Mouse (Mus musculus): Measurements from ENCODE around the gene Vrk1. TPM values are rescaled to one million over a fixed set of nuclear protein-coding genes. Genes with fewer than 3 reads are reported as not detected.

The Vrk1 gene
- total and polyA plus RNA-seq, 2 experiments from 2014 or later, result 17.7 to 32.0 TPM

DNA sequence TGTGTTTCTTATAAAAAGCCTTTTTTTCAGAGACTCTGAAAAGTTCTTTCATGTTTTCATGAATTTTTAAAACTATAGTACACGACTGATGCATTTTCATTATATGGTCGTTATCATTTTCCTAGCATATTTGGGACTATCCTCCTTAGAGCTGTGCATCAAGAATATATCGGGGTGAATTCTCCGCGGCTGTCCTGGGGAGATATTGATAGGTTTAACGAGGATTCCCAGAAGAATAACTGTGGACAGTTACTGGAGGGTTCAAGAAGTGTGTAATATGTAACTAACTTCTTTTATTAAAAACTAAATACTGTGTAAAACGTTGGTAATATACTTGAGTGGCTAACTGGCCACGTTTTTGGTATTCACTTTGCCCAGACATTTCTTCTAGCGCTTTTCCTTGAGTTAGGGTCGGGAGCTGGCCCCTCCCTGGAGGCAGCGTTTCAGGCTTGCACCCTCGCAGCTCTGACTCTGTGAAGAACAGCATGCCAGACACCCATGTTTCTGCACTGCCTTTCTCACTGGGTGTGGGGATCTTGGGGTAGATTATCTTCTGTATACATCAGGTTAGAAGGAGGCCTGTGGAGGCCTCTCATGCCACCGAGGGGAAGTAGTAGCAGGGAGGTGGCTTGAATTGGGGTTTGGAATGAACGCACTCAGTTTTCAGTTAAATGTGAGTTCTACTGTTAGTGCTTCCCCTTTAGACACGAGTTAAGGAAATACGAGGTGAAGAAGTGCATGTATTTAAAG lies 16.5 kb downstream of the Vrk1 start:
- H3K4me1 ChIP-seq (ENCODE audit: insufficient read depth, low read length), result no peaks in the 10 kb centered on the region
- no peak overlapping the region for H3K9ac ChIP-seq (replicated peaks; ENCODE audit: low read length)
- H3K27ac ChIP-seq, result no peak overlapping the region
- ATAC-seq, result no peak
- TF ChIP-seq CTCF (IDR thresholded peaks at IDR 0.05; ENCODE audit: low read depth), result no peak
- WGBS, result 91% methylated on average over 16 of the region's 16 CpGs
- H3K36me3 ChIP-seq (ENCODE audit: insufficient read depth, low read length), result no peaks in the 10 kb centered on the region
- DNase-seq (ENCODE audit: low spot score), result no peak
- H3K4me2 ChIP-seq (ENCODE audit: low read depth, low read length), result no peak overlapping the region
- H3K9me3 ChIP-seq (ENCODE audit: low read length), result no peaks in the 10 kb centered on the region
- H3K27me3 ChIP-seq (ENCODE audit: insufficient read depth, low read length), result no peaks in the 10 kb centered on the region
- no peak overlapping the region for H3K4me3 ChIP-seq (ENCODE audit: low read length)

DNA sequence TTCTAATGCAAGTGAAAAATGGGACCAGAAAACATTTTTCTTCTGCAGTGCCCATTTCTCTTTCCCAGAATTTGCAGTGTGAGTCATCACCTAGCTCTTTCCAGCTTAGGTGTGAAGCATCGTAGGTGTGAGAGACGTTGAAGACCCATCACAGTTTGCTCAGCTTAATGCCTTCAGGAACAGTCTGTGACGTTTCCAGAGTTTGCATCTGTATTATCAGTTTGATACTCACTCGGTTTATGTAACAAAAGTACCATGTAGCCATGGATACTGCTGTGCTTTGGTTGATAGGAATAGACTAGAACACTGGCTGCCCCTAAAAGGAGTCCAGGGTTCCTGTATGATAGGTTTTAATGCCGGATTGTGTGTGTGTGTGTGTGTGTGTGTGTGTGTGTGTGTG lies 17.3 kb downstream of the Vrk1 start:
- Histone ChIP-seq H3K27me3 (ENCODE audit: insufficient read depth, low read length) (no peaks in the 10 kb centered on the region), H3K9me3 (ENCODE audit: low read length) (no peaks in the 10 kb centered on the region), H3K27ac (no peak overlapping the region), H3K36me3 (ENCODE audit: insufficient read depth, low read length) (no peaks in the 10 kb centered on the region), H3K9ac (replicated peaks; ENCODE audit: low read length) (no peak overlapping the region), H3K4me2 (ENCODE audit: low read depth, low read length) (no peak overlapping the region), H3K4me1 (ENCODE audit: insufficient read depth, low read length) (no peaks in the 10 kb centered on the region), H3K4me3 (ENCODE audit: low read length) (no peak overlapping the region)
- WGBS, result 93% methylated on average over 5 of the region's 5 CpGs
- DNase-seq (ENCODE audit: low spot score) (no peak), ATAC-seq (no peak)
- no peak for TF ChIP-seq CTCF (IDR thresholded peaks at IDR 0.05; ENCODE audit: low read depth)

DNA sequence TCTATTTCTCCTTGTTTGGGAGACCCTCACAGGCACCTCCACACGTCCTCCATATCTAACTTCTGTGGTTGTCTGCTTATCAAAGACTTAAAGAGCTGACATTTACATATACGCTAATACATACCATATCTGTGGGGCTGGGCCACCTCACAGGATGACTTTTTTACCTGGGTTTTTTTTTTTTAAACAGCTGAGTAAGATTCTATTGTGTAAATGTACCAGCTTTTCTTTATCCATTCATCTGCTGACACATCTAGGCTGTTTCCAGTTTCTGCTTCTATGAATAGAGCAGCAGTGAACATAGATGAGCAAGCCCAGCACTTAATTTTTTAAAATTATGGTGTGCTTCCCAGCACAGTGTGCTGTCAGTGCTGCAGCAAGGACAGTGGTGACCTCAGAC lies 19.6 kb downstream of the Vrk1 start:
- Histone ChIP-seq H3K4me2 (ENCODE audit: low read depth, low read length) (no peak overlapping the region), H3K4me3 (ENCODE audit: low read length) (no peak overlapping the region), H3K27me3 (ENCODE audit: insufficient read depth, low read length) (no peaks in the 10 kb centered on the region), H3K36me3 (ENCODE audit: insufficient read depth, low read length) (no peaks in the 10 kb centered on the region), H3K9me3 (ENCODE audit: low read length) (no peaks in the 10 kb centered on the region), H3K4me1 (ENCODE audit: insufficient read depth, low read length) (no peaks in the 10 kb centered on the region), H3K9ac (replicated peaks; ENCODE audit: low read length) (no peak overlapping the region), H3K27ac (no peak overlapping the region)
- TF ChIP-seq CTCF (IDR thresholded peaks at IDR 0.05; ENCODE audit: low read depth), result no peak
- 90% methylated on average over 2 of the region's 2 CpGs for WGBS
- ATAC-seq, result no peak
- DNase-seq (ENCODE audit: low spot score), result no peak

DNA sequence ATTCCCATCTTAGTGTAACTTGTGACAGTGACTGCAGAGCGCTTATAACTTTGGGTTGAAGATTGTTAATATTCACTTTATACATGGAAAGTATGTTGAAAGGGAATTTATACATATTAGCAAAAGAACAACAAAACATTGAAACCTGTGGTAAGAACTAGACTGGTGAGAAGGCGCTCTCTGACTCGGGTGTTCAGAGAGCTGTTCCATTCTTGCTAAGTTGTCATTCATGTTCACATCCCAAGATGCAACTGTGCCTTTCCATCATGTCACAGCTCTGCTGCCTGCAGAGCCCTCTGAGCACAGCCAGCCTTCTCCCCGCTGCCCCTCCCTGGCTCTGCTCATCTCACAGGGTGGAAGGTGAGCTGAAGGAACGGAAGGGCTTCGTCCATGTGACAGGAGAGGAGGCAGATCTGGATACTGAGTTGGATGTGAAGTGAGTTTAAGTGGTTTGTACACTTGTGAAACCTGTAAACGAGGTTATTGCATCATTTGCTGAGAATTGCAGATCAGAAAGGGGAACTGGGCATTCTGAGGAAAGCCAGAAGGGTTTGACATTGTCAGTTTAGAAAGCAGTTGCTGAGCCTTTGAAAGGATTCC lies 20.2 kb downstream of the Vrk1 start:
- no peak overlapping the region for H3K27ac ChIP-seq
- DNase-seq (ENCODE audit: low spot score) (no peak), ATAC-seq (no peak)
- no peaks in the 10 kb centered on the region for H3K36me3 ChIP-seq (ENCODE audit: insufficient read depth, low read length)
- no peaks in the 10 kb centered on the region for H3K27me3 ChIP-seq (ENCODE audit: insufficient read depth, low read length)
- WGBS, result 81% methylated on average over 7 of the region's 7 CpGs
- H3K4me3 ChIP-seq (ENCODE audit: low read length), result no peak overlapping the region
- no peak for TF ChIP-seq CTCF (IDR thresholded peaks at IDR 0.05; ENCODE audit: low read depth)
- no peak overlapping the region for H3K9ac ChIP-seq (replicated peaks; ENCODE audit: low read length)
- no peak overlapping the region for H3K4me2 ChIP-seq (ENCODE audit: low read depth, low read length)
- no peaks in the 10 kb centered on the region for H3K9me3 ChIP-seq (ENCODE audit: low read length)
- H3K4me1 ChIP-seq (ENCODE audit: insufficient read depth, low read length), result no peaks in the 10 kb centered on the region

DNA sequence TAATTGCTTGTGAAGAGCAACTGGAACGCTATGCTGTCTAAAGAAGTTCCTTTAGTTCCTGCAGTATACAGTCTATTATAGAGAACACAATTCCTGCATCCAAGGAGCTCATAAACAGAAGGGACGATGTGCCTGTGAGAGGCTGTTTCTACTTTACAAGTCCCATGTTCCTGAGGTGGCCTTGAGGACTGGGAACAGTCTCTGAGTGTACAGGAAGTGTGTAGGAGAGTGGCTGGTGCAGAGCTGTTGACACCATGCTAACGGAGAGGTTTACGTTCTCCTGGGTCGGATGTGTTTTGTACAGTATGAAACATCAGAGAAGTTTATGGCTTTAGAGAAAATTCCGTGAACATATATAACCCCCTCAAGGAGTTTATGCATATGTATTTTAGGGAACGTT lies 20.8 kb downstream of the Vrk1 start:
- no peak for TF ChIP-seq CTCF (IDR thresholded peaks at IDR 0.05; ENCODE audit: low read depth)
- H3K4me2 ChIP-seq (ENCODE audit: low read depth, low read length), result no peak overlapping the region
- no peak overlapping the region for H3K27ac ChIP-seq
- no peak overlapping the region for H3K9ac ChIP-seq (replicated peaks; ENCODE audit: low read length)
- no peak for ATAC-seq
- no peaks in the 10 kb centered on the region for H3K27me3 ChIP-seq (ENCODE audit: insufficient read depth, low read length)
- no peaks in the 10 kb centered on the region for H3K9me3 ChIP-seq (ENCODE audit: low read length)
- no peak overlapping the region for H3K4me3 ChIP-seq (ENCODE audit: low read length)
- no peaks in the 10 kb centered on the region for H3K36me3 ChIP-seq (ENCODE audit: insufficient read depth, low read length)
- WGBS, result 90% methylated on average over 7 of the region's 7 CpGs
- no peaks in the 10 kb centered on the region for H3K4me1 ChIP-seq (ENCODE audit: insufficient read depth, low read length)
- no peak for DNase-seq (ENCODE audit: low spot score)

DNA sequence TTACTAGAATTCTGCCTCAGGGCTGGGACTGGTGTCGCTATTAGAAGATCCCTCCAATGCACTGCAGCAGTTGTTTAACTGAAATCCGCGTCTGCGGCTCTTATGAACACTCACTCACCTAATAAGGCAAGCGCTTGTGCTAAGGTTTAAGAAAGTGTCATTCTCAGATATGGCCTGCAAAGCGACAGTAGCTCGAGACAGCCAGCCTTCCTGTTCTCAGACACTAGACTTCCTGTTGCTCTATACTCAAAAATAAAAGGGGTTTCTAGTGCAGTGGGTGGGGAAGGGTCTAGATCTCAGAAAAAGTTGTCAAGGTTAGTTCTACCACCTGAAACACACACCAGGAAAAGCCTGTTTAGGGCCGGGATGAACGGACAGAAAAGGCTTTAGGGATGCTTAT lies 21.9 kb downstream of the Vrk1 start:
- no peak overlapping the region for H3K4me2 ChIP-seq (ENCODE audit: low read depth, low read length)
- no peak overlapping the region for H3K27ac ChIP-seq
- 83% methylated on average over 9 of the region's 9 CpGs for WGBS
- no peak overlapping the region for H3K4me3 ChIP-seq (ENCODE audit: low read length)
- ATAC-seq, result no peak
- TF ChIP-seq CTCF (IDR thresholded peaks at IDR 0.05; ENCODE audit: low read depth), result no peak
- no peaks in the 10 kb centered on the region for H3K4me1 ChIP-seq (ENCODE audit: insufficient read depth, low read length)
- no peaks in the 10 kb centered on the region for H3K36me3 ChIP-seq (ENCODE audit: insufficient read depth, low read length)
- H3K27me3 ChIP-seq (ENCODE audit: insufficient read depth, low read length), result no peaks in the 10 kb centered on the region
- H3K9me3 ChIP-seq (ENCODE audit: low read length), result no peaks in the 10 kb centered on the region
- H3K9ac ChIP-seq (replicated peaks; ENCODE audit: low read length), result no peak overlapping the region
- DNase-seq (ENCODE audit: low spot score), result no peak

DNA sequence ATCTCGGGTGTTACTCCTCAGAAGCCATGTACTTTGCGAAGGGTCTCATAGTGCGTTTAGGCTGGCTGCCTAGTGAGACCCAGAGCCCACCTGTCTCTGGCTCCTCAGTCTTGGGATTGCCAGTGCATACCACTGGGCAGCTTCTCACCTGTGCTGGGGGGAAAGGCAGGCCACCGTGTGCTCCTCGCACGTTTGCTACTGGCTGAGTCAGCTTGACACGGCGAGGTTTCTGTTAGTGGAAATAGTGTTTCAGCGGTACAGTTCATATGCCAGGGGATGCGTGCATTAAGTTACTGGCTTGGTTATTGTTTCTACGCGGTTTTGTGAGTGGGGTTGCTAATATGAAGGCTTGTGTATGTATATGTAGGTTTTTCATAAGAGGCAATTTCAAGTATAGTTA lies 22.3 kb downstream of the Vrk1 start:
- Histone ChIP-seq H3K27me3 (ENCODE audit: insufficient read depth, low read length) (no peaks in the 10 kb centered on the region), H3K4me3 (ENCODE audit: low read length) (no peak overlapping the region), H3K9me3 (ENCODE audit: low read length) (no peaks in the 10 kb centered on the region), H3K4me1 (ENCODE audit: insufficient read depth, low read length) (no peaks in the 10 kb centered on the region), H3K9ac (replicated peaks; ENCODE audit: low read length) (no peak overlapping the region), H3K36me3 (ENCODE audit: insufficient read depth, low read length) (no peaks in the 10 kb centered on the region), H3K4me2 (ENCODE audit: low read depth, low read length) (no peak overlapping the region), H3K27ac (no peak overlapping the region)
- WGBS, result 92% methylated on average over 12 of the region's 12 CpGs
- TF ChIP-seq CTCF (IDR thresholded peaks at IDR 0.05; ENCODE audit: low read depth), result no peak
- ATAC-seq, result no peak
- no peak for DNase-seq (ENCODE audit: low spot score)

Data from hindbrain, postnatal 0 days (tissue).